Mouse (Mus musculus) CD8-positive naive resting alpha-beta T cell, adult 57 days (primary cell): ENCODE measurements around the gene Magea10. TPM values are rescaled to one million over a fixed set of nuclear protein-coding genes. Genes with fewer than 3 reads are reported as not detected.

Source experiments
- total RNA-seq: library from RNA; stranded (reverse); gene quantifications from one replicate; pipeline ENCODE4 v1.2.4, GENCODE M21; 2023

Gene Magea10
- total RNA-seq, result not detected

DNA sequence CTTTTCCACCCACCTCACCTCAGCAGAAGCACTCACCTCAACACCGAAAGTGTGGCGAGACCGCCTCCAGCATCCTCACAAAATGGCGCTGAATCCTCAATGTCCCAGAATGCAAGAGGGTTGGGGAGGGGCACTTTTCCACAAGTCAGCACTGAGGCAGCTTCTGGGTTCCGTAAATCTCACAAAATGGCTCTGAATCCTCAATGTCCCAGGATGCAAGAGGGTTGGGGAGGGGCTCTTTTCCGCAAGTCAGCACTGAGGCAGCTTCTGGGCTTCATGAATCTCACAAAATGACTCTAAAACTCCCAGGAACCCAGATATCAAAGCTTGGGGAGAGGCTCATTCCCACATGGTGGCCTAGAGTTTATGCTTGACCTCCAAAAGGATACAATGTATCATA, at the start of gene Magea10:
Gene Magea10 (minus strand): TSS at position 101 of the 400 bp plus-strand sequence.

Other genes starting within 250 kb of the Magea10 start
- gene Magea4, start 164.8 kb downstream of the Magea10 start, total RNA-seq, result not detected
- not detected for gene Gabre, start 112.1 kb downstream of the Magea10 start, total RNA-seq